Mouse (Mus musculus) spleen, adult 18-20 months (tissue): ENCODE measurements around the gene Chchd3.

Experiments used
- DNase-seq, 2 experiments: peaks; one replicate each; pipeline ENCODE4 v3.0.0; 2022; ENCODE audit warnings: mixed read lengths in 2 of 2

Gene Chchd3

DNA sequence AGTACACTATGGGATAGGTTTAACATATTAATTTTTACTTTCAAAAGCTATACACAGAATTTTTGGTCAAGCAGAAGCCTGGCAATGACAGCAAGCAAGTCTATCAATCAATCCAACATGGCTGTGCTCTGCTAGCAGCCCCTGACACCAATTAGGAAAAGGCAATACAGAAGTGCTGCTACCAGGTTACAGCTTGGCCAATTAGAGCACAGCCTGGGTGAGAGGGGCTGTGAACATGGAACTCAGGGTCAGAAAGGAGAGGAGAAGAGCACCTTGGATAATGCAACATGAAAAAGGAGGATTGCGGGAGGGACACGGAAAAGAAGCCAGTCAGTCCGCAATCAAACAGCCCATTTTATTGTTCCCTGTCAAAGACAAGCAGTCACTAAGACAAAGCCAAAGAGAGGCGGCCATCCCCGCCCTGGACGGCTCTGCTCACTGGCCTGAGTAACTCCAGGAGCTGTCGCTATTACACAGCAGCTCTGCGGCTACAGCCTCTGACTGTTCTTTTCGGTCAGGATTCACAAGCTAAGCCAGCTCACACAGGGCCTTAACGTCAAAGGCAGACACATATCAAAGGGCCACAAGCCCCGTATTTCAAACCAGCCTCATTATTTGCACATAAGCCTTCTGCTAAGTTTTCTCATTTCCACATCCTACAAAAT lies 128.8 kb downstream of the Chchd3 start:
- DNase-seq = no peak

DNA sequence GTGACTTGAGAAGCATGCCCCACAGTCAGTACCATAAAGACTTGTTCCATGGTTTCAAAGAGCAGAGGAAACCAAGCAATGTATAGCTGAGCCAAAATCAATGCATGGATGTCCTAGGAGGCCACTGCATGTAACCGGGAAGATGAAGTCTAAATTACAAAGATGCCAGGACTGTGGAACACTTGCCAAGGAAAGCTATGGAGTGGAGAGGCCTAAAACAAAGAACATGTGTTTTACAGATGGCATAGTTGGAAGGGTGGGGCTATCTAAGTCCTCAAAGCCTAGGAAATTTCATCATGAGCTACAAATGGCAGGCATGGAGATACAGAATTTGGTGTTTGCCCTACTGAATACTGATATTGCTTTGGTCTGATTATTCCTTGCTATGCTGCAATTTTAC lies 137.7 kb downstream of the Chchd3 start:
- DNase-seq = no peak

DNA sequence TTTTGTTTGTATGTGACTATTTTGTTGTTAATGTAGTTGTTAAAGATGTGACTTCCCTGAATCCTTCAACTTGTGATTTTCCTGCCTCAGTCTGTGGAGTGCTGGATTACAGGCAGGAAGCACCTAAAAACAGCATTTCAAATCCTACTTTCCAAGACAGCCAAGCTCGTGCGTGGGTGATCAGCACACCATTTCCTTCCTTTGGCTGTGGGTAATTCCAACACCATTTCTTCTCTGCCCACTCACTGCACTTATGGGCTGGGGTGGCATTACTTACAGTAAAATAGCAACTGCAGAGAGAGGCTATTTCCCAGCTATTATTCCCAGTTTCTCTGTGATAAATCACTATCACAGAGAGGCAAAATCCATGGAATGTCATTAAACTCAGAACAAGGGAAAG lies 140.0 kb downstream of the Chchd3 start:
- no peak for DNase-seq

DNA sequence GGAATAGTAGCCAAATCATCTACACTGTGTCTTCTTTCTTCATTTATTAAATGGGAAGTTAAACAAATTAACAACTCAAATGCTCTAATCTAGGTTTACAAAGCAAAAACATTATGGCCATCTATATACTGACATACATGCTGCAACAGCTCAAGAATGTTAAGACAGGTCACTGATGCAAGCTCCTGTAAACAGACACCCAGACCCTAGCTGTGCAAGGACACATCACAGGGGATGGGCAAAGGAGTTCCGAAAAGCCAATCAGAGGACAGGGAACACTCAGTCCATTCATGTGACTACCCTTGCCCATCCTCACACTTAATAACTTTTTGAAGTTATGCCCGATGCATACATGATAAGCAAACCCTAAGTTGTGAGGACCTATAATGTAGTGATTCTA lies 149.4 kb downstream of the Chchd3 start:
- DNase-seq = no peak

DNA sequence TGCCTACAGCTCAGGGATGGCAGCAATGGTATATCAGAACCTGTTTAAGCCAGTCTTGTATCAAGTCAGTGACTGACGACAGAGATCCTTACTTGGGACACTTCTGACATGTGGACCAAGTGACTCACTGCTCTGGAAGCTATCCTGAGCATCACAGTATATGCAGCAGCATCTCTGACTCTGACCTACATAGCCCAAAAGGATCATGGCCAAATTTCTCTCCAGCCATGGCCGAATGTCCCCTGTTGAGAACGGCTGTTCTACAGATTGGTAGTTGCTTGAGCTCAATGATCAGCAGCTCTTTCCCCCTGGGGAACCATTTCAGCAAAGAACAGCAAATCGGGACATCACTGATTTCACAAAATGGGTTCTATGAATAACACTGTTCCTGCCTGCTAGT lies 161.0 kb downstream of the Chchd3 start:
- DNase-seq = no peak

DNA sequence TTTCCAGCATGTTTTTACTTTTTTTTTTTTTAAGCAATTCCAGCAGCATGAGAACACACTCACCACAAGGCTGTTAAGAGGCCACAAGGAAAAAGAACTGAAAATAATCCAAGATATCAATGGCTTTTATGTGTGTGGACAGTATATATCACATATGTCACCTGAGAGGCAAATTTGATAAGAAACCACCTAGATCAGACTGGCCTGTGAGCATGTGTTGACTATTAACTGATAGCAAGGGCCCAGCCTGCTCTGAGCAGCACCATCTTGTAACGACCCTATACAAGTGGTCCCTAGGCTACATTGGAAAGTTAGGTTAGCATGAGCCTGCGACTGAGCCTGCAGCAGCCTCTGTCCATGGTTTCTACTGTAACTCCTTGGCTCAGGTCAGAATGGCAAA lies 166.0 kb downstream of the Chchd3 start:
- DNase-seq = no peak

DNA sequence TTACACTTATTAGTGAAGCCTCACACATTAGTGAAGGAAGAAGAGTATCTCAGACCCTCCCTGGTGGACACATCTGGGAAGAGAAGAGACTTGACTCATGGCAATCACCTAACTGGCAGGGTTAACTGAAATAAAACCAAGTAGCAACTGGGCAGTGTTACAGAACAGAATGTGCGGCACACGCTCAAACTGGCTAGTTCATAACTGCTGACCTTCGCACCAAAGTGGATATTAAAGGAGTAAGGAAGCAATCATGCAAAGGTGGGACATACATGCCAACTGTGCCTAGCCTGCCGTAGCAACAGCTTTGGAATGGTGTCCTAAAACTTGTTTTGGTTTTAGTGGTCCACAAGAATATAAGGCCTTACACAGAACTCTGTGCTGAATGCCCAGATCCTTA lies 169.3 kb downstream of the Chchd3 start:
- DNase-seq = no peak

DNA sequence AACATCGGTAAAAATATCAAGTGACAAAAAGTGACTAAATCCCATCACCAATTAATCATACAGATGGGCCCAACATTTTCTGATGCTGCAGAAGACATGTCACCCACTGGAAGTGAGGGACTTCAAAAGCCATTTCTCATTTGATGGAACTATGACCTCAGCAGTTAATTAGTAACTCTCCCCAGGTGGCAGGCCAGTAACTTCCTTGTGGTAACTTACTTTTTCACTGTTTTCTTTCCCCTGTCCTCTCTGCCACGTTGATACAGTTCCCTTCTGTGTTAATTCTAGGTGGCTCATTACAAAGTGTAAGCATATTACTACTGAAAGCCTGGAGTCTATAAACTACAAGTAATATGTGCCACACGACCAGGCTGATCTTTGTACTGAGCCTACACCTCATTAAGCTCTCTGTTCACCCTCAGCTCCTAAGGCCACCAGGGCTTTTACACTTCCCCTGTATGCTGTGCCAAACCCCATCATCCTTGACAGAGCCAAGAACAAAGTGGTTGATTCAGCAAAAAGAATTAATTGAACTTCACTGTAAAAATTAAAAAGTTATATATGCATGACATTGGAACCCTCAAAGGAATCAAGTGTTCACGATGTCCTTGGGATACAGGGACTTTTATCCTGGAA lies 171.0 kb downstream of the Chchd3 start:
- DNase-seq = no peak

DNA sequence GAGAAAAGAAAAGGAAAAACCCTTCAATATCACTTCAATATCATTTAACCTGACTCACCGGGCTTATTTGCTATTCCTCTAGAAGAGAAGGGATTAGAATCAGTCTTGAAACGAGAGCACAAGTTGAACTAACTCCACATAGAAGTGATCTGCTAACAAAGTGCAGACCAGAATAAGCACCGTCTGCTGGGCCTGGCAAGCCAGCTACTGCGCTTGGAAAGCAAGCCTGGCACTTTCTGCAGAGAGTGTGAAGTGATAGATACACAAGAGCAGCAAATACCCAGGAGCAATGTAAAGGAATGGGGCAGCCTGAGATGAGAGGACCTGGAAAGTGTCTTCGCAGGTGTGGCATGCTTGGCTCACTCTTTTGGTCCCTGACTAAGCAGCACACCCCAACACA lies 181.5 kb downstream of the Chchd3 start:
- DNase-seq = no peak

DNA sequence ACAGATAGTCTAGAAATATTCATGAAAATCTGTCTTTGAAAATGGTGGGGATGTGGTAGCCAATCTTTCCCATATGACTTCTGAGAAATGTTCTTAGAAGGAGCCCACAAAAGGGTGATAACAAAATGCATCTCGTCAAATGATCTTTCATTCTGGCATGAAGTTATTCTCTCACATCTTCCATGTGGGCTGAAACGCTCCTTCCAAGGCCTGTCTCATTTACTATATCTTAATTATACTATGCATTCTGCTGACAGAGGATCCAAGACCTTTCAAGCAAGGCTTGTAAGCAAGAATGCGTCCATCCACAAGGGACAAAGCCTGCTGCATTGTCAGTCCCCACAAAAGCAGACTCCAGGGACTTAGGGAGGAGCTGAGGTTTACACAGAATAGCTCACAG lies 185.9 kb downstream of the Chchd3 start:
- no peak for DNase-seq

DNA sequence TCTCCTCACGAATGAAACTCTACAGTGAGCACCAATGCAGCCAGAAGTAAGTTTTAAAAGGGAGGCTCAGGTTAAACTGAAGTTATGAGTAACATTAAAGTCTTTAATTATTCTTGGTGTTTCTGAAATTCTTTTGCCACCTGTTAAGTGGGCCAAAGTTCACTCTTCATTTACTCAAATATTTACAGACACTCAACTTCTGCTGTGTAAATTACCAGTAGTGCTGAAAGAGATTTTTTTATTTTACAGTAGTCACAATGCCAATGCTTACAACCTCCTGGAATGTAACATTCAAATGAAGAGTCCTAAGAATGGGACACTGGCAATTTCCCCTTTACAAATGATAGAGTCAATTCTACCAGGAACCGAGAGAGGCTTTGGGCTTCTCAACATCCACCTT lies 187.3 kb downstream of the Chchd3 start:
- no peak for DNase-seq

DNA sequence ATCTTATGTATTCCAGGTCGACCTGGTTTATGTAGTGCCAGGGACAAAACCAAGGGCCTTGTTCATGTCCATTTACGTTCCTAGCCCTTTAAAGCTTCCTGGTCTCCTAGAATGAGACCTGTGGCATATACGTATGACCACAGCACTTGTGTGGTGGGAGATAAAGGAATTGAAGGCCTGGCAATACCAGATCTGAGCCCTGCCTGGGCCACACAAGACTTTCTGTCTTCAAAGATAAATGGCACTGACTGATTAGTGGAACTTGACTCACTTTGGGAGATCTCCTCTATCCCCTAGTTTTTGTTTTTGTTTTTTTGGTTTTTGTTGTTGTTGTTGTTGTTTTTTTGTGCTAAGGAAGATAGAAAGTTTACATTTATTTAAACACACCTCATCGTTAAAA lies 209.1 kb downstream of the Chchd3 start:
- DNase-seq = no peak

DNA sequence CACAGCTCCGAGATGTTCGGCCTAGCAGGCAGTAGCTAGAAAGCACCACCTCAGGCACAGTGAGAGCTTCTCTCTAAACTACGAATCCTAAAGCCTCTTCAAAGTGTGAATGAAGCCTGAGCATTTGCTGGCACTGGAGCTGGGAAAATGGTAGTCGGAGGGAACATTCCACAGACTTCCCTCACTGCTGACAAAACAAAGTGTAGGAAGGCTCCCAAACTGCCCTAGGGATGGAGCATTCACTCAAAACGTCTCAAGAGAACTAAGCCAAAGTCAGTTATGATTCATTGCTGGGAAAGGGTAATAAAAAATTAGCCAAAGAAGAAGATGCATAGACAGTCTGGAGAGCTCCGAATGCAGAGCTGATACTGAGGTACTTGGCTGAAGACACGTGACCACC lies 211.1 kb downstream of the Chchd3 start:
- DNase-seq = no peak

DNA sequence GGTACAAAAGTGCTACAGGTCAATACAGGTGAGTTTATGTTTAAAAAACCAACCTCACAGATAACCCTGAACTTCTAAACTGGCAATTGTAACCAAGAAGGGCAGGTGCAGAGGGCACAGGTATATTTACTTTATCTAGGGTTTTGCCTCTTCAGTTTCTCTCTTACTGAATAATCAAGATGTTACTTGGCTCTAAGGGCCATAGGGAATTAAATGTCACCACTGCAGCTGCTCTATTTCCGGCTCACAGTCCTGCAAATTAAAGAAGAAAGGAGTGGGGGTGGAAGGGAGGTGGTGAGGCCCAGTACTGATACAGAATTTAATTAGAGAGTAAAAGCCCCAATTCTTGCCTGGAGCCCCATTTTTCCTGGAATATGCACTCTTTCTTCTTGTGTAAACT lies 214.6 kb downstream of the Chchd3 start:
- DNase-seq = no peak

DNA sequence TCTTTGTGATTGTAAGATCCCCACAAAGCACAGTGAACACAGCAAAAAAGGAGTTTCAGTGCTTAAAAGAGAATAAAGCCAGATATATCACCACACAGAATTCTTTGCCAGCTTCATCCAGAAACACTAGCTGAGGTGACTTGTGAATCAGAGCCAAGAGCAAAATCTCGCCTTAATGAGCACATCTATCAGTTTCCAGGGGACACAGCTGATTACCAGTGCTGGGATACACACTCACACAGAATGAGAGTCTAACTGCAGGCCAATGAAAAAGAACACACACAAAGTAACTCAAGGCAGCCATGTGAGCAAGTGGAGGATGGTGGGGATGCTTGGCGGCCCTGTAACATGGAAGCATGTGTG lies 222.1 kb downstream of the Chchd3 start:
- DNase-seq = no peak

DNA sequence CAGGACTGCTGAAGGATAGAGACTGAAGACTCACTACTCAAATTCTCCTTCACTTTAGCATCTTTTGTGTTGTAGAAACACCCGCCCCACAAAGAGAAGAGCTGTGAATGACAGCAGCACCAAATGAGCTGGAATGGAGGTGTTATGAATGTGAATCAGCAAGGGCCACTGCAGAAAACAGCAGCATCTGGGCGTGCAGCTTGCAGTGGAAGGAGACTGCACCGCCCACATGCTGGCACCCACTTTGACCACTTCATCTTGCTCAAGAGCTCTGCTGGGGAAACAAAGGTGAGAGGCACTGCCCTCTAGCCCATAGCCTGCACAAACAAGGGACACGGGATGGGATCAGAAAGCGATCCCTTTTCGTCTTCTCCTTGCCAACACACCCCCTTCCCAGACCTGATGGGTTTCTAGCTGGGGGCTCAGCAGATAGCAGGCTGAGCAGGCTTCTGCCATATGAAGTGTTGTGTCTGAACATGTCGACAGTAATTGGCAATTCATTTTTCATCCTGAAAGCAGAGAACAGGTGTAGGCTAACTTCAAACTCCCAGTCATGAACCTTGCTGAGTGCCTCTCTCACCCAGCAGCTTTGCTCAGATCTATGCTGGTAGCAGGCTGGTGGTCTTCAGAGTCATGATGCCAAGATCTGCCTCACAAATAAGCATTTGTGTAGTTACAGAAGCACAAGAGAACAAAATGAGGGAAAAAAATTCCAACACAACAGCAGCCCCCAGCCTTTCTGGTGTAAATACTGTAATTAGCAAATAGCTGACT lies 222.7 kb downstream of the Chchd3 start:
- DNase-seq = no peak

DNA sequence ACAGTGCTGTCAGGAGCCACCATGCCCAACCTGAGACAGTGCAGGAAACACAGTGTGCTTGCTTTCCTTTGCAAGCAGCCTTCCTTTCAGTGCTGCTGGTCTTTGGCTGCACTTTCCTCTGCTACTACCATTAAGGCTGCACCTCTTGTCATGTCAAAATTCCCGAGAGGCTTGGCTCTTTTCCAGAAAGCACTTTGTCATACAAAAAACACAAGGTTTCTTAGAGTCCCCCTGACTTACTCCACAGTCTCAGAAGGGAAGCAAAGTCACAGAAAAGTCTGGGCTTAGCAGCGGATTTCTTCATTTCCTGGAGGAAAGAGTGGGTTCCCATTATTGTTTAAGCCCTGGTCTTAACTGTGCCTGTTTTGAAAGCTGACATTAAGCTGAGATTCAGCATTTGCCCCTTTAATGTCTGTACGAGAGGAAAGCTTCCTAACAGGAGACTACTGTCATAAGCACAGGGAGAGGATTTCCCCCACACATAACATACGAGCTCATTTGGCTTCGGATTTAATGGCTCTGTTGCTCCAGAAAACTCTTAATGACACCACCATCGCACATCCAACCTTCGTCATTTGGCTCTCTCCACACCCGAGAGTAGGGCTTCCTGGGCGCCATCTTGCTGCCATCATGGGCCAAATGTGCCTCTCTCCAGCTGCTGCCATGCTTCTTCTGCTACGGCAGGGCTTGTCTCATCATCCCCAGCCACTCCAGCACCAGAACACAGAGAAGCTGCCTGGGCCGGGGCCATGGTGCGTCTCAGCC lies 236.0 kb downstream of the Chchd3 start:
- DNase-seq = no peak

DNA sequence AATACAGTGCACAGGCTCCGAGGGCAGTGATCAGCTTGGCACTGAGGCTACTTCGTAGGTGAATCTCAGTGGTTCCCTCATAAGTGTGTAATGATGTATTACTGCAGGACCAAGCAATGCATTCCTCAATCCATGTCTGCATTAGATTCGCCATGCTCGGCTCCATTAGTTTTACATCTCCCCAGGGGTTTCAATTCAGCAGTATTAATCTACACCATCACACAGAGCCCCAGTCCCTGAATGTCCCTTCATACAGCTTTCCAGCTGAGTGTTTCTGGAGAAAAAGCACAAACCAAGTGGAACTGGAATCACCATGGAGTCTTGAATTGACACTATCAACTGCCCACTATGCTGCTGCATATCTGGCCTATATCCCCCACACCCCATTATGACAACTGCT lies 241.1 kb downstream of the Chchd3 start:
- no peak for DNase-seq

DNA sequence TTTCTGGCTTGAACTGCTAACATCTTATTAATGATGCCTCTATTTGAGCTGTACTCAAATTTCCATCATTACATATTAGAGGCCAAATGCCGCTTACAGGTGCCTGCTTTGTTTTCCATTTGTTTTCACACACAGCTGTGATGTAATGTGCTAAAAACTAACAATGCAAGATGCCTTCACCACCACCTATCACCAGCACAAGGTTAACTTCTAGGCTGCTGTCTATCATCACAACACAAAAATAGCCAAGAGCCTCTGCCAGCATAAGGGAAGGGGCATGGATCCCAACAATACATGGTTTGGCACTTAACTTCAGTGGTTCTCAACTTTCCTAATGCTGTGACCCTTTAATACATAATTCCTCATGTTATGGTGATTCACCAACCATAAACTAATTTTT lies 251.3 kb downstream of the Chchd3 start:
- DNase-seq = no peak

DNA sequence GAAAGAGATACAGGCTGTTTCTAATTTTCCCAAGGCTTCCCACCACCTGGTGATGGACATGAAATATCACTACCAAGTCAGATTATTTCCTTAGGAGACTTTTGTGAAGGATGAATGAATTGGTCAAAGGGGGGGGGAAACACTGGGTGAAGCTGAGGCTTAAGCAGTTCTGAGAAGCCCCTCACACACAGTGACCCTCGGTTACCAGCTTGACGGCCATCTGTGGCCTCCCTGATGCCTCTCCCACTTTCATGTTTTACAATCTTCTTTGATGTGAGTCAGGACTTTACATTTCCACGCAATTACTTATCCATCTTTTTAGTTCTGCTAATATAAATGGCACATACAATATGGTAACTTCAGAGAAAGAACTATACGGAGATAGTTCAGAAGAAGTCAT lies 252.3 kb downstream of the Chchd3 start:
- DNase-seq = no peak

DNA sequence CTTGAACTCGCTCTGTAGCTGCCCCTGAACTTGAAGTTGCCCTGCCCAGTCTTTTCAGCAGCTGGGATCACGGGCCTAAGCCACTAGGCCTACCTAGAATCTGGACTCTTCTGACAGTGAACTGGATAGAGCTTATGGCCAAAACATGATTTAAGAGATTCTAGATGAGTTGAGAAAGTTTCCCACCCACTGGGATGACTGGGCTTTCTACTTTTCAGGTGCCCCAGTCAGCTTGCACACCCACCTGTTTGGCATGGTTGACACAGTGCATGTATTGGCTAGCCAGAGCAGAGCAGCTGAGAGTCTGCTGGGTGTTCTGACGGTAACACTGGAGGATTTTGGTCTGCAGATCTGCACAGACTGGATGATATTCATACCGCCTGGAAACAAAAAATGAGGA lies 256.4 kb downstream of the Chchd3 start:
- DNase-seq = no peak

DNA sequence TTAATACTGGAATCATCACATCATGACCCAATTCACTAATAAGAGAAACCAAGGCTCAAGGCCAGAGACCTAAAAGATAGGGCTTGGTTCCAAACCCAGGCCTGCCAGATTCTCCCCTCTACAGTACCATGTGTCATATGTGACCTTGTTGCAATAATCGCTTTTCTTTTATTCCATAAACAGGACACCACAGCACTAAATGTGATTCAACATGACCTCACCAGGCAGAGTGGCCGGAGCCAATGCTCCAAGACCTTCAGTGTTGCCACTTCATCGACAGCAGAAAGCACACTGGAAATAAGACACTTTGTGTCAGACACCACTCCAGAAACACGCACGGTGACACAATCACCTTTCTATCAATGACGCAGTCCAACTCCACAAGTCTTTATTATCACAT lies 258.3 kb downstream of the Chchd3 start:
- no peak for DNase-seq

DNA sequence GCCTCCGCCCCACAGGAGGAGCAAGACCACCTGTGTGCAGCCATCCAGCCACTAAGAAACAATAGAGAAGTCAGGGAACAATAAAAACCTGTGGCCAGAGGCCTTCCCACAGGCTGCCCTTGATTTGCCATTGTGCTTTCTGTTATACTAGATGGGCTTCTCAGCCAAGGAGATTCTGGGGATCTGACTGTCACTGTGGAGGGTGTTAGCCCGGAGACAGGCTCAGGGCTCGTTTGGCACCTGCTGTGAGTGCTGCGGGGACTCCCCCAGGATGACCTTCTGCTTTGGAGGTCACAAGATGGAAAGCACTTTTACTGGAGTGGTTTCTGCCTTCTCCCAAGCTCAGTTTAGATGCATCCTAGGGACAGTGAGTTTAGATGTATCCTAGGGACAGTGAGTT lies 262.5 kb downstream of the Chchd3 start:
- no peak for DNase-seq
